In genomic region chr7:37769526-37770399, GRCm38 (mm10) we compare ENCODE assay signal across 8 mouse cellular contexts. TPM values are rescaled to one million over a fixed set of nuclear protein-coding genes. Genes with fewer than 3 reads are reported as not detected.
DNase-seq lines count a peak whose midpoint lies in the region; ATAC-seq and TF ChIP-seq lines count a peak whose summit lies in the region.

No protein-coding gene starts in this region.

- peak overlapping the region; percentile 59 for H3K9ac ChIP-seq in lung, embryonic 14.5 days
- peak overlapping the region; percentile 58 for H3K9ac ChIP-seq in intestine, embryonic 14.5 days (ENCODE audit: low read length)
- H3K9ac ChIP-seq in midbrain, embryonic 16.5 days (ENCODE audit: low read depth, low read length): peak overlapping the region; percentile 71

- TF ChIP-seq CTCF in lung, embryonic 14.5 days (IDR thresholded peaks at IDR 0.05; ENCODE audit: low read depth): no peak
- no peak for TF ChIP-seq CTCF in brain, embryonic 14.5 days (IDR thresholded peaks at IDR 0.05; ENCODE audit: borderline replicate concordance, extremely low read depth, insufficient read depth, insufficient read length)
- TF ChIP-seq CTCF in embryonic fibroblast, embryonic 13.5 days (IDR thresholded peaks at IDR 0.05; ENCODE audit: borderline replicate concordance, insufficient read depth, low read length): no peak

- TF ChIP-seq POLR2A in brain, embryonic 14.5 days (IDR thresholded peaks at IDR 0.05; ENCODE audit: borderline replicate concordance, extremely low read depth, insufficient read depth, insufficient read length, poor library complexity, severe bottlenecking): no peak
- TF ChIP-seq POLR2A in embryonic fibroblast, embryonic 13.5 days (IDR thresholded peaks at IDR 0.05; ENCODE audit: low read depth, low read length): no peak

- DNase-seq in lung, embryonic 14.5 days: peak; percentile 77
- no peak for DNase-seq in lung, adult 18-20 months
- DNase-seq in brain, embryonic 14.5 days (ENCODE audit: low read depth): peak; percentile 78
- peak; percentile 76 for DNase-seq in intestine, embryonic 14.5 days (ENCODE audit: low spot score)
- DNase-seq in thymus, postnatal 36 days: no peak
- DNase-seq in layer of hippocampus, adult 9-11 months: no peak

- H3K36me3 ChIP-seq in lung, embryonic 14.5 days (ENCODE audit: insufficient read depth): no peaks in the 10 kb centered on the region
- H3K36me3 ChIP-seq in intestine, embryonic 14.5 days (ENCODE audit: control insufficient read depth, insufficient read depth, low read length): no peaks in the 10 kb centered on the region
- H3K36me3 ChIP-seq in midbrain, embryonic 16.5 days (ENCODE audit: control insufficient read depth, insufficient read depth, low read length): no peaks in the 10 kb centered on the region

- WGBS in lung, embryonic 14.5 days: under 1% methylated on average over 53 of the region's 53 CpGs
- under 1% methylated on average over 53 of the region's 53 CpGs for WGBS in intestine, embryonic 14.5 days
- WGBS in midbrain, embryonic 16.5 days: under 1% methylated on average over 49 of the region's 53 CpGs

- peak; percentile 5; the same call in 1 of the 2 replicates for ATAC-seq in lung, embryonic 14.5 days (ENCODE audit: insufficient read depth)
- no peak for ATAC-seq in intestine, embryonic 14.5 days (replicated peaks; ENCODE audit: low FRiP score, low TSS enrichment, low read depth)
- ATAC-seq in midbrain, embryonic 16.5 days: peak; percentile 47

- H3K27me3 ChIP-seq in lung, embryonic 14.5 days (ENCODE audit: insufficient read depth, low read length): peaks cover 64% of the 10 kb centered on the region
- peaks cover 82% of the 10 kb centered on the region for H3K27me3 ChIP-seq in intestine, embryonic 14.5 days (replicated peaks; ENCODE audit: control insufficient read depth, insufficient read depth, low read length)
- H3K27me3 ChIP-seq in midbrain, embryonic 16.5 days (ENCODE audit: control insufficient read depth, insufficient read depth, low read depth, low read length): no peaks in the 10 kb centered on the region

- H3K4me2 ChIP-seq in lung, embryonic 14.5 days: peak overlapping the region; percentile 96
- peak overlapping the region; percentile 99 for H3K4me2 ChIP-seq in intestine, embryonic 14.5 days (ENCODE audit: low read length)
- peak overlapping the region; percentile 99 for H3K4me2 ChIP-seq in midbrain, embryonic 16.5 days (ENCODE audit: low read length)

- H3K4me3 ChIP-seq in lung, embryonic 14.5 days (ENCODE audit: low read depth, low read length): peak overlapping the region; percentile 54
- H3K4me3 ChIP-seq in embryonic fibroblast, embryonic 13.5 days (ENCODE audit: insufficient read depth, low read length): peak overlapping the region; percentile 39
- peak overlapping the region; percentile 52 for H3K4me3 ChIP-seq in intestine, embryonic 14.5 days (ENCODE audit: low read depth, low read length)
- peak overlapping the region; percentile 69 for H3K4me3 ChIP-seq in midbrain, embryonic 16.5 days (ENCODE audit: low read depth, low read length)

- H3K9me3 ChIP-seq in lung, embryonic 14.5 days (ENCODE audit: low read depth, low read length): no peaks in the 10 kb centered on the region
- H3K9me3 ChIP-seq in intestine, embryonic 14.5 days (ENCODE audit: control insufficient read depth, low read length): no peaks in the 10 kb centered on the region
- H3K9me3 ChIP-seq in midbrain, embryonic 16.5 days (replicated peaks; ENCODE audit: control insufficient read depth, low read length, poor library complexity, severe bottlenecking): no peaks in the 10 kb centered on the region

- H3K27ac ChIP-seq in lung, embryonic 14.5 days (ENCODE audit: low read depth): peak overlapping the region; percentile 65; the same call in 1 of the 2 replicates
- no peak overlapping the region for H3K27ac ChIP-seq in embryonic fibroblast, embryonic 13.5 days (ENCODE audit: insufficient read depth, low read length)
- H3K27ac ChIP-seq in intestine, embryonic 14.5 days (ENCODE audit: low read depth): peak overlapping the region; percentile 17; the same call in 1 of the 2 replicates
- H3K27ac ChIP-seq in midbrain, embryonic 16.5 days (ENCODE audit: low read length): peak overlapping the region; percentile 81

- no peaks in the 10 kb centered on the region; the same call in 1 of the 2 replicates for H3K4me1 ChIP-seq in lung, embryonic 14.5 days (ENCODE audit: insufficient read depth)
- no peaks in the 10 kb centered on the region for H3K4me1 ChIP-seq in embryonic fibroblast, embryonic 13.5 days (ENCODE audit: control insufficient read depth, insufficient read depth, low read length)
- peaks cover 16% of the 10 kb centered on the region for H3K4me1 ChIP-seq in intestine, embryonic 14.5 days (replicated peaks; ENCODE audit: control insufficient read depth, insufficient read depth, low read length)
- H3K4me1 ChIP-seq in midbrain, embryonic 16.5 days (ENCODE audit: control insufficient read depth, insufficient read depth, low read length): peaks cover 25% of the 10 kb centered on the region

RNA-seq across cellular contexts. Expression of gene Zfp536, which starts 3.7 kb away (rescaled TPM):
- 13.1 and 13.7 TPM in 2 replicates for polyA plus RNA-seq in lung, embryonic 14.5 days (2014; fragmentation: Nextera tagmentation; extraction: Ambion mirVana)
- polyA plus RNA-seq in brain, embryonic 14.5 days (2012; rRNA removed): 21.2 and 30.4 TPM in 2 replicates
- polyA plus RNA-seq in embryonic fibroblast, embryonic 13.5 days (2011; ENCODE audit: insufficient read length, low read depth, missing spikeins): 1.4 TPM in 1 of 2 replicates, not detected in the other
- polyA plus RNA-seq in intestine, embryonic 14.5 days (2014; fragmentation: Nextera tagmentation; extraction: Ambion mirVana): 11.5 and 14.4 TPM in 2 replicates
- polyA plus RNA-seq in midbrain, embryonic 16.5 days (2015; fragmentation: Nextera tagmentation; extraction: Ambion mirVana): 24.4 and 30.5 TPM in 2 replicates

Comparison
In these comparisons a context has a peak if more than half of its experiments do, and no peak if none do; other contexts are left out.
1. DNase-seq: peak in lung, embryonic 14.5 days (single experiment), brain, embryonic 14.5 days (single experiment) and intestine, embryonic 14.5 days (single experiment); none in lung, adult 18-20 months (0 of 2), thymus, postnatal 36 days (0 of 2) and layer of hippocampus, adult 9-11 months (single experiment).
2. Peak in every context shown above with its lines, with median percentiles within 50 percentile points of each other: H3K4me2 ChIP-seq, H3K4me3 ChIP-seq and H3K9ac ChIP-seq.